Mouse (Mus musculus): ENCODE results near the gene Lbx1. TPM values are rescaled to one million over a fixed set of nuclear protein-coding genes. Genes with fewer than 3 reads are reported as not detected.

Lbx1 gene
- polyA plus RNA-seq, 1 experiment from 2014 or later = not detected

DNA sequence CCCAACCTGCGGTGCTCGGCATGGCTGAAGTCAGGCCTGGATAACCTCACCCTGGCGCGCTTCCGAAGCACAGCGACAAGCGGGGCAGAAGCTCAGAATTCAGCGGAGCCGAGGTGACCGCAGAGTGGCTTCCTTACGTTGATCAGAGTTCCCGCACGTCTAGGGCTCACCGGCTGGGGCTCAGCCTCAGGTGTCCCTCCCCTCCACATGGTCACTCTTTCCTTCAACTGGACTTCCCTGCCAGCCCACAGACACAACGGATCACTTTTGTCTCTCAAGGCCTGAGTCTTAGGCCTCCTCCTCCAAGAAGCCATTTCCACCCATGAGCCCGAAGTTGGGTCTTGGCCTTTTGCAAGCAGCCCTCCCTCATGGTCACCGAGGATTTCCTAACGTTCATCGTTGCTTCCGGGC is 5.4 kb downstream of the Lbx1 start:
- Histone ChIP-seq H3K9me3 (ENCODE audit: control insufficient read depth, low read length) (no peaks in the 10 kb centered on the region), H3K9ac (replicated peaks; ENCODE audit: low read depth, low read length) (no peak overlapping the region), H3K4me1 (replicated peaks; ENCODE audit: control insufficient read depth, insufficient read depth, low read length) (peaks cover 15% of the 10 kb centered on the region), H3K4me3 (replicated peaks; ENCODE audit: low read length) (no peak overlapping the region), H3K36me3 (ENCODE audit: control insufficient read depth, insufficient read depth) (no peaks in the 10 kb centered on the region), H3K27ac (ENCODE audit: low read length) (no peak overlapping the region), H3K4me2 (ENCODE audit: low read length) (no peak overlapping the region), H3K27me3 (replicated peaks; ENCODE audit: control insufficient read depth, insufficient read depth, low read length) (peaks cover 67% of the 10 kb centered on the region)
- no peak for ATAC-seq
- whole genome bisulfite sequencing = under 1% methylated on average over 20 of the region's 20 CpGs

DNA sequence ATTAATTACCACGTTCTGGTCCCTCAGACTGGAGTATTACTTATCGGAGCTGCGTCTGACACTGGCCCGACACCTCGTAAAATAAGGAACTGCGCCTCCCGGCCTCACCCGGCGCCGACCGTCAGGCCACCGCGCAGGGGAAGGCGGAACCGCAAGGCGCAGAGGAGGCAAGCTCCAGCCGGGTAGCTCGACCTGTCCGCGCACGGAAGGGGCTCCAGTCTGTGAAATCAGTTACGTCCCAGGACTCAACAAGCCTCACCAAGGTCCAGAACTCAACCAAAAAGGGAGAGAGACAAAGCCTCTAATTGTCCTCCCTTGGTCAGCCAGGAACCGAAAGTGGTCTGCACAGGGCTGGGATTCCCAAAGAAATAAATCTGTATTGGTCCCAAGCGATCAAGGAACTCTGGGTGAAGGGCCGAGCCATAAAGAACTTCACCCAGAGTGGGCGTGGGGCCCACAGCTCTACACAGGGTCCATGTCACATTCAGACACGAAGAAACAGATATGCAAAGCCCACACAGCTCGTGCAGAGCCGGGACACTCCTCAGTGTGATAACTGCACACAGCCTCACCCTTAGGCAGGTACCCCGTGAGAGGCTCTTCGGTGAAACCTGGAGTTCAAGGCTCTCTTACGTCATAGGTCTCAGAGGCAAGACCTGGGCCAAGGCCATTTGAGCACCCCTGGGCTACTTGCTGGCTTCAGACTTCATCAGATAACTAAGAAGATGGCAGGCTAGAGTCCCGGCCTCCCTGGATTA is 6.1 kb downstream of the Lbx1 start:
- peaks cover 68% of the 10 kb centered on the region for H3K27me3 ChIP-seq (replicated peaks; ENCODE audit: control insufficient read depth, insufficient read depth, low read length)
- no peak overlapping the region for H3K4me3 ChIP-seq (replicated peaks; ENCODE audit: low read length)
- WGBS = under 1% methylated on average over 33 of the region's 33 CpGs
- H3K9ac ChIP-seq (replicated peaks; ENCODE audit: low read depth, low read length) = no peak overlapping the region
- no peak for ATAC-seq
- no peak overlapping the region for H3K27ac ChIP-seq (ENCODE audit: low read length)
- peaks cover 10% of the 10 kb centered on the region for H3K4me1 ChIP-seq (replicated peaks; ENCODE audit: control insufficient read depth, insufficient read depth, low read length)
- no peaks in the 10 kb centered on the region for H3K9me3 ChIP-seq (ENCODE audit: control insufficient read depth, low read length)
- no peaks in the 10 kb centered on the region for H3K36me3 ChIP-seq (ENCODE audit: control insufficient read depth, insufficient read depth)
- H3K4me2 ChIP-seq (ENCODE audit: low read length) = no peak overlapping the region

DNA sequence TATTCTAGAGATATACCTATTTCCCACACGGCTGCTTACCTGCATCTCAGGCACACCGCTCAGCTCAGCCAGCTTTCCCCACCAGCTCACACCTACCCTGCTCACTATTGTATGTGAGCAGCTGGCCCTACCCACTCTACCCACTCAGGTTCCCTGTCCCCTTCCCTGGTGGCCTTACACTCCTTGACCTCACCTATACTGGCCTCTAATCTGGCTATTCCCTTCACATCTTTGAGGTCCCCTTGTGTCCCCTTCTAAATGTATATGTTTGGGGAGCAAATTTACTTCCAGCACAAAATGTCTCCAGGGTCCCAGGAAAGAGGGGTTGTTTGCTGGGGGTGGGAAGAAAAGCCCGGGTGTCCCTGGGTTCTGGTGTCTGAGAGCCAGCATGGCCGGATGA is 6.8 kb downstream of the Lbx1 start:
- no peak for ATAC-seq
- H3K9me3 ChIP-seq (ENCODE audit: control insufficient read depth, low read length) = no peaks in the 10 kb centered on the region
- H3K27ac ChIP-seq (ENCODE audit: low read length) = no peak overlapping the region
- H3K4me3 ChIP-seq (replicated peaks; ENCODE audit: low read length) = no peak overlapping the region
- WGBS = 3% methylated on average over 4 of the region's 4 CpGs
- no peaks in the 10 kb centered on the region for H3K36me3 ChIP-seq (ENCODE audit: control insufficient read depth, insufficient read depth)
- H3K9ac ChIP-seq (replicated peaks; ENCODE audit: low read depth, low read length) = no peak overlapping the region
- peaks cover 15% of the 10 kb centered on the region for H3K4me1 ChIP-seq (replicated peaks; ENCODE audit: control insufficient read depth, insufficient read depth, low read length)
- H3K4me2 ChIP-seq (ENCODE audit: low read length) = no peak overlapping the region
- peaks cover 67% of the 10 kb centered on the region for H3K27me3 ChIP-seq (replicated peaks; ENCODE audit: control insufficient read depth, insufficient read depth, low read length)

DNA sequence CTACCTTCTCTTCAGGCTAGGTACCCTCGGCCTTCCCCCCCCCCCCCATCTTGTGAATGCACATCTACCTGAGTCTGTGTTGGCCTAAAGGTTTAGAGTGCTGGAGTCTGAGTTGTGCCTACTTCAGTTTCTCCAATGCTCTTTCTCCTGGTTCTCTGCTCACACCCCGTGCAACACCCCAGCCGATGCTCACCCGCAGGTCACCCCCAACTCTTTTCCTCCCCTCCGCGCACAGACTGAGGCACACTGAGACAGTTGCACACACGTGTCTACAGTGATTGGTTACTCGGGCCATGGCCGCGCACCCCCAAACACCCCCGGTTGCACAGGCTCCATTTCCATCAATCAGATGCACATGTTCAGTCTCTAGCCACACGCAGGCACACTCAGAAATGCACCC is 7.5 kb downstream of the Lbx1 start:
- Histone ChIP-seq H3K4me2 (ENCODE audit: low read length) (no peak overlapping the region), H3K9me3 (ENCODE audit: control insufficient read depth, low read length) (no peaks in the 10 kb centered on the region), H3K4me1 (replicated peaks; ENCODE audit: control insufficient read depth, insufficient read depth, low read length) (peaks cover 17% of the 10 kb centered on the region), H3K27me3 (replicated peaks; ENCODE audit: control insufficient read depth, insufficient read depth, low read length) (peaks cover 69% of the 10 kb centered on the region), H3K36me3 (ENCODE audit: control insufficient read depth, insufficient read depth) (no peaks in the 10 kb centered on the region), H3K27ac (ENCODE audit: low read length) (no peak overlapping the region), H3K9ac (replicated peaks; ENCODE audit: low read depth, low read length) (no peak overlapping the region), H3K4me3 (replicated peaks; ENCODE audit: low read length) (no peak overlapping the region)
- ATAC-seq = no peak
- 7% methylated on average over 11 of the region's 12 CpGs for WGBS

DNA sequence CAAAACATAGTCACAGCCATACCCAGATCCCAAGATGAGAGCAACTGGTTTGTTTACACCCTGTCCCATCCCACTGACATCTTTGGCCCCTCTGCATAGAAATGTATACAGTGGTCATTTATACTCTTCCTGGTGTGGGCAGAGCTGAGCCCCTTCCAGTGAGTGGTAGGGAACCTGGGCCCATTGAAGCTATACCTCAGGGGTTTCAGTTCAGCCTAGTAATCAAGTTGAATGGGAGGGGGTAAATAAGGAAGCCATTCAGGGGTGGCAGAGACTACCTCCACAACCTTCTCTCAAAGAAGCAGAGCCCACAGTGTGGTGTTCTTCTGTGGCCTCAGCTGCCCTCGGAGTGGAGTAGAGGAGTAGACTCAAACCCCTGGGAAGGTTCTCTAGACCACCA is 7.9 kb downstream of the Lbx1 start:
- peaks cover 17% of the 10 kb centered on the region for H3K4me1 ChIP-seq (replicated peaks; ENCODE audit: control insufficient read depth, insufficient read depth, low read length)
- WGBS = 19% methylated on average over 1 of the region's 1 CpGs
- no peak for ATAC-seq

DNA sequence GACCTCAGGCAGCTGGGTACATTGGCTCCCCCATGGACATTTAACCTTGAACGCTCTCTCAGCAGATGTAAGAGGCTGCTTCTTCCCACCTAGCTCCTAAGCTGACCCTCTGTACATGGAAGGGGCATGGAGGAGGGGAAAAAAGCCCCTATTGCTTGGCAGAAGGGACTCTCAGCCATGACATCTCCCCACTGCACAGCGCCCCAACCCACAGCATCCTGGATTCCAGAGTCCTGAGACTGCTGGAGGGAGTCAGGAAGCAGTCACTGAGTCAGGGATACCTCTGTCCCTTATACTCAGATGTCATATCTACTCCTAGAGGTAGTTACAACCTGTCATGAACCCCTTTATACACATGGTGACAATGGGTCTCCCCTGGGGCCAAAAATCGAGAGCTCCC is 8.6 kb downstream of the Lbx1 start:
- no peak for ATAC-seq
- Histone ChIP-seq H3K9ac (replicated peaks; ENCODE audit: low read depth, low read length) (no peak overlapping the region), H3K27ac (ENCODE audit: low read length) (no peak overlapping the region), H3K4me3 (replicated peaks; ENCODE audit: low read length) (no peak overlapping the region), H3K9me3 (ENCODE audit: control insufficient read depth, low read length) (no peaks in the 10 kb centered on the region), H3K27me3 (replicated peaks; ENCODE audit: control insufficient read depth, insufficient read depth, low read length) (peaks cover 80% of the 10 kb centered on the region), H3K4me1 (replicated peaks; ENCODE audit: control insufficient read depth, insufficient read depth, low read length) (peaks cover 17% of the 10 kb centered on the region), H3K4me2 (ENCODE audit: low read length) (no peak overlapping the region), H3K36me3 (ENCODE audit: control insufficient read depth, insufficient read depth) (no peaks in the 10 kb centered on the region)
- 2% methylated on average over 3 of the region's 3 CpGs for WGBS

More for the DNA sequence above, 7.9 kb downstream of the Lbx1 start:
- H3K4me3 ChIP-seq (replicated peaks; ENCODE audit: low read length) = no peak overlapping the region
- no peak overlapping the region for H3K27ac ChIP-seq (ENCODE audit: low read length)
- H3K9ac ChIP-seq (replicated peaks; ENCODE audit: low read depth, low read length) = no peak overlapping the region
- H3K36me3 ChIP-seq (ENCODE audit: control insufficient read depth, insufficient read depth) = no peaks in the 10 kb centered on the region
- no peaks in the 10 kb centered on the region for H3K9me3 ChIP-seq (ENCODE audit: control insufficient read depth, low read length)
- peaks cover 73% of the 10 kb centered on the region for H3K27me3 ChIP-seq (replicated peaks; ENCODE audit: control insufficient read depth, insufficient read depth, low read length)
- H3K4me2 ChIP-seq (ENCODE audit: low read length) = no peak overlapping the region

DNA sequence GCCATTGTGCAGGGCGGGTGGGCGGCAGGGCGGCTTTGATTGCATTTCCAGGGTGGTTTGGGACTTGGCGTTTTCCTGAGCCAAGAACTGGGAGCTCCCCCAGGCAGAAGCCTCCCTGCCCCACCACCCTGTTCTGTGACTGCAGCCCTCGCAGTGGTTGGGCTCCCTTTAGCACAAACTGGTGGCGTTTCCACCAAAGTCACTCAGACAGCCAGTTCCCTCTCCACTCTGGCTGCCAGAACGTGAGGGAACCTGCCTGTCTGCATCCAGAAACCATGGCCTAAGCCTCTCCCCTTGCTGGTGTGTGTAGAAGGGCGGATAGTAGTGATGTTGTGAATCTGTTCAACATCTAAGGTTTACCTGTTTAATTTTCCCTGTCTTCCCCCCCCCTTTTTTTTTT is 9.4 kb downstream of the Lbx1 start:
- WGBS = 0% methylated on average over 8 of the region's 8 CpGs
- Histone ChIP-seq H3K27ac (ENCODE audit: low read length) (no peak overlapping the region), H3K4me2 (ENCODE audit: low read length) (no peak overlapping the region), H3K9me3 (ENCODE audit: control insufficient read depth, low read length) (no peaks in the 10 kb centered on the region), H3K4me3 (replicated peaks; ENCODE audit: low read length) (no peak overlapping the region), H3K9ac (replicated peaks; ENCODE audit: low read depth, low read length) (no peak overlapping the region), H3K36me3 (ENCODE audit: control insufficient read depth, insufficient read depth) (no peaks in the 10 kb centered on the region), H3K4me1 (replicated peaks; ENCODE audit: control insufficient read depth, insufficient read depth, low read length) (peaks cover 17% of the 10 kb centered on the region), H3K27me3 (replicated peaks; ENCODE audit: control insufficient read depth, insufficient read depth, low read length) (peaks cover 88% of the 10 kb centered on the region)
- ATAC-seq = no peak

DNA sequence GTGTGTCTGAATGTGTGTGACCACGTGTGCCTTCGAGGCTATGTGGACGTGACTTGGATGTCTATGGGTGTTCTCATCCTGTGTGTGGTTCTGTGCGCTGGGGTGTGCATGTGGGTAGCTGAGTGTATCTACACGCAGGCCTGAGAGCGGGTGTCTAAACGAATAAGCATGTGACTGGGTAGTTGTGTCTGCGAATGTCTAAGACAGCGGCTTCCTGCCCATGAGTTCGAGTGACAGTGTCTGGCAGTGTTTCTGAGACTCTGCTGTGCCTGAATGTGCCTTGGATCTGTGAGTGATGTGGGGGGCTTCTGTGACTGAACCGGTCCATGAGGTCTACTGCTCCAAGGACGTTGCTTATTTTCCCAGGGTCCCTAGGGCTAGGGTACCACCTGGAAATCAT is 10.5 kb downstream of the Lbx1 start:
- H3K4me2 ChIP-seq (ENCODE audit: low read length) = no peak overlapping the region
- WGBS = 1% methylated on average over 12 of the region's 12 CpGs
- H3K9me3 ChIP-seq (ENCODE audit: control insufficient read depth, low read length) = no peaks in the 10 kb centered on the region
- no peaks in the 10 kb centered on the region for H3K36me3 ChIP-seq (ENCODE audit: control insufficient read depth, insufficient read depth)
- H3K4me1 ChIP-seq (replicated peaks; ENCODE audit: control insufficient read depth, insufficient read depth, low read length) = peaks cover 16% of the 10 kb centered on the region
- ATAC-seq = no peak
- peaks cover 82% of the 10 kb centered on the region for H3K27me3 ChIP-seq (replicated peaks; ENCODE audit: control insufficient read depth, insufficient read depth, low read length)
- H3K9ac ChIP-seq (replicated peaks; ENCODE audit: low read depth, low read length) = no peak overlapping the region
- no peak overlapping the region for H3K27ac ChIP-seq (ENCODE audit: low read length)
- H3K4me3 ChIP-seq (replicated peaks; ENCODE audit: low read length) = no peak overlapping the region

DNA sequence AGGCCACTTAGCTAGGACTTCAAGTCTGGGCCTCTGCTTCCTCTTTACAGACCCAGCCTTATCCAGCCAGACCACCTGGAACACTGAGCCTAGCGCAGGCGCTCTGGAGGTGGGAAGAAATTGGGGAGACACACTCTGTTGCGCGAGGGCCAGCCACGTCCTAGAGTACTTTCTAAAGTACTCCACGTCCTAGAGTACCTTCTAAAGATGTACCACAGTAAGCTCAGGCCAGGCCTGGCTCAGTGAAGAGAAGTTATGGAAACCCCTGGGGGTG is 11.4 kb downstream of the Lbx1 start:
- Histone ChIP-seq H3K4me3 (replicated peaks; ENCODE audit: low read length) (no peak overlapping the region), H3K9me3 (ENCODE audit: control insufficient read depth, low read length) (no peaks in the 10 kb centered on the region), H3K27me3 (replicated peaks; ENCODE audit: control insufficient read depth, insufficient read depth, low read length) (peaks cover 75% of the 10 kb centered on the region), H3K27ac (ENCODE audit: low read length) (no peak overlapping the region), H3K36me3 (ENCODE audit: control insufficient read depth, insufficient read depth) (no peaks in the 10 kb centered on the region), H3K4me1 (replicated peaks; ENCODE audit: control insufficient read depth, insufficient read depth, low read length) (peaks cover 14% of the 10 kb centered on the region), H3K4me2 (ENCODE audit: low read length) (peak overlapping the region; percentile 17; the same call in 1 of the 2 replicates), H3K9ac (replicated peaks; ENCODE audit: low read depth, low read length) (no peak overlapping the region)
- WGBS = 2% methylated on average over 6 of the region's 6 CpGs
- ATAC-seq = no peak
